Mouse (Mus musculus): ENCODE data around the gene Capn15. TPM values are rescaled to one million over a fixed set of nuclear protein-coding genes. Genes with fewer than 3 reads are reported as not detected.
A peak's percentile ranks its signal among the peaks of the same experiment; 100 is the strongest.

Gene Capn15
- polyA plus RNA-seq, 1 experiment from 2014 or later = 34.3 TPM

DNA sequence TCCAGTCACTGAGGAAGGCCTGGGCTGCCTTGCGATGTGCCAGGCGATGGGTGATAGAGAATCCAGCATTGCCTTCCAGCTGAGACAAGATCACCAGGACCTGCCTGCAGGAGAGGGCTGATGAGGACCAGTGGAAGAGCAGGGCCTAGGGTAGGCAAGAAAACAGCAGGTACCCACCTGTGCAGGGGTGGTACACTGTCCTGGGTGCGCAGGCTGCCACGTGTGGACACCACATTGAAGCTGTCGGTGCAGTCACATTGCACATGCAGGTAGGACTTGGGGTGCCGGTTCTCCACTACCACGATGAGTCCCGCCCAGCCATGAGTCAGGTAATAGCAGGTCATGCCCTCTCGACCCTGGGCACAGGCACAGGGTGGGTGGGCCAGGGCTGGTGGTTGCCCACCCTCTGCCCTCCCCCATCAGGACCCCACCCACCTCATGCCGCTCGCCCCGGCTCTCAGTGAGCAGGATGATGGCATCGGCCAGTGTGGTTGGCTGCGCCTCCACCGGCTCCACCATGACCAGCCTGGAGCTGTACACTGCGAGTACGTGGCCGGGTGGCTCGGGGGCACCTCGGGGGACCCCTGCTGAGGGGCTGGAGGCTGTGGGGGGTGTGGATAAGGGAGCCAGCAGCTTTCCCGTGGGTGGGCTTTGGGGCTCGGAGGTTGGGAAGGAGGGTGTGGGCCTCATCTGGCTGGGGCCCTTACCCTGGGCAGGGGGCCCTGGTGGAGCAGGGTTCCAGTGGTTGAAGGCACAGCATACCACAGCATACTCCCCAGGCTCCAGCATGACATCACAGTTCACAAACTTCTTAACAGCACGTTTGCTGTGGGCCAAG is 25.7 kb downstream of the Capn15 start:
- peaks cover 5% of the 10 kb centered on the region for H3K27me3 ChIP-seq (replicated peaks; ENCODE audit: low read depth, poor library complexity, severe bottlenecking)
- H3K4me3 ChIP-seq = no peak overlapping the region
- H3K27ac ChIP-seq (replicated peaks) = no peak overlapping the region
- H3K36me3 ChIP-seq (replicated peaks) = peaks cover 84% of the 10 kb centered on the region
- no peaks in the 10 kb centered on the region for H3K9me3 ChIP-seq
- WGBS = 91% methylated on average over 23 of the region's 23 CpGs
- no peak for DNase-seq (ENCODE audit: low spot score)
- H3K4me1 ChIP-seq = peaks cover 19% of the 10 kb centered on the region

DNA sequence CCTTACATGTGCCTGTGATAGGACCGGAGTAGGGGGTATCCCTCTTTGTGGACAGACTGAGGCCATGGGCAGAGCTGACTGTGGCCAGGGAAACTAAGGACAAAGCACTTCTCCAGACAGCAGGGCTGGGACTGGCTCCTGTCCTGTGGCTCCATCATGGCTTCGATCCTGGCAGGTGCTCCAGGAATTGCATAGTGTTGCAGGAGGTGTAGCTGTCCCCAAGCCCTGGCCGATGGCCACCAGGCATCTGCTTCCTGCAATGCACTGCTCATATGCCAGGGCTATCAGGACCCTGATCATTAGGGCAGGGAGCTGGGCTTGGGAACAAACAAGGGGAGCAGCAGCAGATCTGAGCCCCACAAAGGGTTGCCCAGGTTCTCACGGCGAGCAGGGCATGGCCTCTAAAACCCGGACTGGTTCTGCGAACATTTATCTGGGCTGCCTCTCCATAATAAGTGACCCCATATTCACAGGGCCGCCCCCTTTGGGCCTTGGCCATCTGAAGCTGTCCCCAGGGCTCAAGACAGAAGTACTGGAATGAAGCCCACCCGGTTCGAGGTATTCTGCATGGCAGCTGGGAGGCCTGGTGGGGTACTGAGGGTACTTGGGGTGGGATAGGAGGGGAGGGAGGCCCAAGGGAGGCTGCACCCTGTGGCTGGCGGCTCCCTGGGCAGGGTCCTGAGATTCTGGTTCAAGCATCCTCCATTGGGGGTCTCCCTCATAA is 26.7 kb downstream of the Capn15 start:
- peaks cover 74% of the 10 kb centered on the region for H3K36me3 ChIP-seq (replicated peaks)
- H3K27ac ChIP-seq (replicated peaks) = no peak overlapping the region
- 96% methylated on average over 11 of the region's 11 CpGs for WGBS
- peaks cover 14% of the 10 kb centered on the region for H3K27me3 ChIP-seq (replicated peaks; ENCODE audit: low read depth, poor library complexity, severe bottlenecking)
- H3K4me1 ChIP-seq = peaks cover 19% of the 10 kb centered on the region
- no peaks in the 10 kb centered on the region for H3K9me3 ChIP-seq
- DNase-seq (ENCODE audit: low spot score) = no peak
- no peak overlapping the region for H3K4me3 ChIP-seq

DNA sequence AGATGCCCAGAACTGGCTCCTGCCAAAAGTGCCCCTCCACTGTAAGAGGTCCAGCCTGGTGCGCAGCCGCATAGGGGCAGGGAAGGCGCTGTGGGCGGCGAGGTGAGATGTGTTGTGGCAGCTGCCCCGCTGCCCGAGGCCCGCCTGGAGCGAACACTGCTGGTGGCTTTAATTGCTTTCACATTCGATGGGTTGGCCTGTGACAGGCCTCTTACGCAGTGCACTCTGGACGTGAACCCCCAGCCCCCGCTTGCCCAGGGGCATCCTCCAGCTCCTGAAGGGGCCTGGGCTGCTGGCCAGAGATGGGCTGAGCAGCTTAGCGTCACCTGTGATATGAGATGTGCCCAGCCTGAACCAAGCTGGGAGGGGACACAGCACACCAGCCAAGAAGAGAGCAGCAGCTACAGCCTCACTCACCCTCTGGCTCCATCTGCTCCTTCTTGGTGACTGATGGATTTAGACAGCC is 28.0 kb downstream of the Capn15 start:
- 79% methylated on average over 14 of the region's 14 CpGs for WGBS
- Histone ChIP-seq H3K27me3 (replicated peaks; ENCODE audit: low read depth, poor library complexity, severe bottlenecking) (peaks cover 27% of the 10 kb centered on the region), H3K4me1 (peaks cover 19% of the 10 kb centered on the region), H3K4me3 (no peak overlapping the region), H3K27ac (replicated peaks) (no peak overlapping the region), H3K9me3 (no peaks in the 10 kb centered on the region), H3K36me3 (replicated peaks) (peaks cover 61% of the 10 kb centered on the region)
- DNase-seq (ENCODE audit: low spot score) = no peak

DNA sequence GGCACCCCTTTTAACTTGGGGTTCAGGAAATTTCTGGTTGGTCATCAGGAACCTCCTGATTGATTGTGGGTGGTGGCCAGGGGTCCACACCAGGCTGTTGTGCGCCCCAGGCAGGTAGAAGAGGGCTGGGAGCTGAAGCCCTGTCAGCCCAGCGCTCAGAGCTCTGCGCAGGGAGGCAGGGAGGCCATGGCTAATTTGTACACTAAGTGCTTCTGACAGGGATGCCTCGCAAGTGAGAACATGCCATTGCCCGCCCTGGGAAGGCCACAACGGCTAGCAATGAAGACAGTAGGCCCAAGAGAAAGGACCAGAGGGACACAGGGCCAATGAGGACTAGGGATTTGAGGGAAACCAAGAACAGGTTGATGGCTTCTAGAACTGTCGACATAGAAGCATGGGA is 29.0 kb downstream of the Capn15 start:
- H3K4me3 ChIP-seq = no peak overlapping the region
- H3K27ac ChIP-seq (replicated peaks) = no peak overlapping the region
- DNase-seq (ENCODE audit: low spot score) = no peak
- peaks cover 51% of the 10 kb centered on the region for H3K36me3 ChIP-seq (replicated peaks)
- H3K4me1 ChIP-seq = peaks cover 26% of the 10 kb centered on the region
- peaks cover 37% of the 10 kb centered on the region for H3K27me3 ChIP-seq (replicated peaks; ENCODE audit: low read depth, poor library complexity, severe bottlenecking)
- H3K9me3 ChIP-seq = no peaks in the 10 kb centered on the region
- WGBS = 74% methylated on average over 7 of the region's 7 CpGs

DNA sequence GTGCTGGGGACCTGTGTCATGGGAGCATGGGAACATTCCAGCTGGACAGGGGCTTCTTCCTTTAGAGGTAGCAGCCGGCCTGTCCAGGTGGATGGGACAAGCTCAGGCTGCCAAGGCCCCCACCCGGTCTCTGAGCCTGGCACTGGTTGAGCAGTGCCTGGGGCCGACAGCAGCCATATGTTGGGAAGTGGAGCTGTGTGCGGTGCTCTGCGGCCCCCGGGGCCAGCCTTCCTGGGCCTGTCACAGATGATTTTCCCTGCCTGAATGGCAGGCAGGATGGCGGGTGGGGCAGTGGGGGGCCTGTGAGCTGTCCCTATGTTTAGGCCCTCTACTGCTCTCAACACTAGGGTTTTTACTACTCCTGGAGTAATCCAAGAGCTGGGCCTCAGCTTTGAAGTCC is 29.4 kb downstream of the Capn15 start:
- Histone ChIP-seq H3K27me3 (replicated peaks; ENCODE audit: low read depth, poor library complexity, severe bottlenecking) (peaks cover 41% of the 10 kb centered on the region), H3K4me3 (no peak overlapping the region), H3K27ac (replicated peaks) (no peak overlapping the region), H3K4me1 (peaks cover 30% of the 10 kb centered on the region), H3K9me3 (no peaks in the 10 kb centered on the region), H3K36me3 (replicated peaks) (peaks cover 47% of the 10 kb centered on the region)
- no peak for DNase-seq (ENCODE audit: low spot score)
- 64% methylated on average over 7 of the region's 7 CpGs for WGBS

DNA sequence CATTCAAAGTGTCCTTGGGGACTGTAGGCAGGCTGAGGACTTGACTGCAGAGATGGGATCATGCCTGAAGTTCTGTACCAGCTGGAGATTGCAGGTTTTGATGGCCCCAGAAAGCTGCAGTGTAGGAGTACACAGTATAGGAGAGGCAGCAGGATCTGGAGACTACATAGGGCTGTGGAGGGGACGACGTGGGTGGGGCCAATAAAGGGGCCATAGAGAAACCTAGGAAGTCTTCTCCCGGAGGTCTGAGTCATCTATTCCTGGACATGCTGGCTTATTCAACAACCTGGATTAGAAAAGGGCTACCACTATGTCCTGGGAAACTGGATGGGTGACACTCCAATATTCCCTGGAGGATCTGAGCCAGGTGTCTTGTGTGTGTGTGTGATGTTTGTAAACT is 29.9 kb downstream of the Capn15 start:
- peaks cover 45% of the 10 kb centered on the region for H3K27me3 ChIP-seq (replicated peaks; ENCODE audit: low read depth, poor library complexity, severe bottlenecking)
- no peak overlapping the region for H3K4me3 ChIP-seq
- H3K27ac ChIP-seq (replicated peaks) = no peak overlapping the region
- peaks cover 35% of the 10 kb centered on the region for H3K4me1 ChIP-seq
- DNase-seq (ENCODE audit: low spot score) = no peak
- H3K9me3 ChIP-seq = no peaks in the 10 kb centered on the region
- H3K36me3 ChIP-seq (replicated peaks) = peaks cover 42% of the 10 kb centered on the region
- 67% methylated on average over 3 of the region's 3 CpGs for WGBS

DNA sequence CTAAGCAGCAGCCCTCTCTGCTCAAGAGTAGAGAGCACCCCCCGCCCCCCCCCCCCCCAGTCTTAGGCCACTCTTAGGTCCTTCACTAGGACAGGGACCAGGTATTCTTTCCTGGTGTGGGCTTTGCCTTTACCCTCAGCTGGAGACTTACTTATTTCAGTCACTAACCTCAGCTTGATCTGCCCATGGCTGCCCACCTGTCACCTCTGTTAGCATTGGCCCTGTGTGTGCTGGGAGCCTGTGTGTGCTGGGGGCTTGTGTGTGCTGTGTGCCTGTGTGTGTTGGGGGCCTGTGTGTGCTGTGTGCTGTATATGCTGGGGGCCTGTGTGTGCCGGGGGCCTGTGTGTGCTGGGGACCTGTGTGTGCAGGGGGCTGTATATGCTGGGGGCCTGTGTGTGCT is 30.9 kb downstream of the Capn15 start:
- peaks cover 32% of the 10 kb centered on the region for H3K36me3 ChIP-seq (replicated peaks)
- H3K4me3 ChIP-seq = no peak overlapping the region
- H3K27me3 ChIP-seq (replicated peaks; ENCODE audit: low read depth, poor library complexity, severe bottlenecking) = peaks cover 56% of the 10 kb centered on the region
- no peak for DNase-seq (ENCODE audit: low spot score)
- H3K4me1 ChIP-seq = peaks cover 40% of the 10 kb centered on the region
- no peaks in the 10 kb centered on the region for H3K9me3 ChIP-seq
- no peak overlapping the region for H3K27ac ChIP-seq (replicated peaks)
- WGBS = 79% methylated on average over 2 of the region's 2 CpGs

DNA sequence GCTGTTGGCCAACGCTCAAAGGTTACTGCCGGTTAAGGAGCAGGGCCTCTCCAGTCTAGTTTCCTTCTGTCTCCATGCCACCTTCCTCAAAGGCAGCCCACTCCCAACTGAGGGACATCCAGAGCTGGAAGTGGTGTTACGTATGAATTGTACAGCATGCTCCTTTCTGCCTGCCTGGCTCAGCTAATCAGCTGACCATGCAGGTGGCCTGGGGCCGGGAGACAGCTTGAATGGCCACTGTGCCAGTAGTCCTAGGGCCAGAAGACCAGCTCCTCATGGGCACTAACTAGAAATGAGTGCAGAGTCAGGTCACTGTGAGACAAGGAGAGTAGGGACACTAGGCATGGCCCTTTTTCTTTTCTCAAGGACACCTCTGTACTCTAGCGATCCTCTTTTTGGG is 32.4 kb downstream of the Capn15 start:
- 82% methylated on average over 5 of the region's 5 CpGs for WGBS
- Histone ChIP-seq H3K9me3 (no peaks in the 10 kb centered on the region), H3K4me3 (no peak overlapping the region), H3K36me3 (replicated peaks) (peaks cover 17% of the 10 kb centered on the region), H3K27ac (replicated peaks) (no peak overlapping the region), H3K27me3 (replicated peaks; ENCODE audit: low read depth, poor library complexity, severe bottlenecking) (peaks cover 59% of the 10 kb centered on the region), H3K4me1 (peaks cover 40% of the 10 kb centered on the region)
- no peak for DNase-seq (ENCODE audit: low spot score)

DNA sequence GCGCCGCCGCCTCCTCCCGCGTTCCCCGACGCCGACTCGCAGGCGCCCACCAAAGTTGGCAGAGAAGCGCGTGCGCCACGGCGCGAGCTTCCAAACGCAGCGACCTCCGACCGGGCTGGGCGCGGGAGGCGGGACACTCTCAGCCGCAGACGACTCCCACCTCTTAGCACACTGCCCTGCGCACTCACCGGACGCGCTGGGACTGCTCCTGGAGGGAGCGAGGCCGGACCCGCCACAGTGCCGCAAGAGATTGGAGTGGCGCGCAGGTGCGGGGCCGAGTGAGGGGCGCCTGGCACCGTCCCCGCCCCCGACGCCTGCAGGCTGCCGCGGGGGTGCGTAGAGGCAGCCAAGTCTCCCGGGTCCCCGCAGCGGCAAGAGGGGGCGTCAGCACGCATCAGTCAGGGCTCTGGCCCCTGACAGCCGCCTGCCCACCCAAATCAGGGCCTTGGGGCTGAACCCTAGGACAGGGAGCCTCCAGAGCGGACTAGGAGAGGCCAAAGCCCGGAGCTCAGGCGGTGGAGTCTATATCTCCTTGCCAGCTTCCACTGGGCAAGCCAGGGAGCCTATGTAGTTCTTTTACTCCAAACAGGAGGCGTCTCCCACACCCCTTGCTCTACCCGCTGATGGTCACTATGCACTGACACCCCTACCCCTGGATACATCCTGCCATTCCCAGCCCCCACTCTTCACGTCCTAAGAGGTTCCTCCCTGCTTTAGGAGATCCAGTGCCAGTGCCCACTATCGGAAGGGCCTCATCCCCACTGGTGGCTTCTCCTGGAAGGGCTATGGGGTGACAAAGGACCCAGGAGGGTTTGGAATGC is 33.6 kb downstream of the Capn15 start, which contains the start of gene A930017K11Rik:
Gene A930017K11Rik, minus strand, starts transcription at position 763 of the 821 bp plus-strand sequence.
- Histone ChIP-seq H3K9me3 (no peaks in the 10 kb centered on the region), H3K4me1 (peaks cover 31% of the 10 kb centered on the region), H3K36me3 (replicated peaks) (peaks cover 5% of the 10 kb centered on the region; the same call in 1 of the 2 replicates), H3K27me3 (replicated peaks; ENCODE audit: low read depth, poor library complexity, severe bottlenecking) (peaks cover 59% of the 10 kb centered on the region), H3K4me3 (peak within 1 kb of the TSS; percentile 60), H3K27ac (replicated peaks) (peak within 1 kb of the TSS; percentile 44; the same call in 1 of the 2 replicates)
- DNase-seq (ENCODE audit: low spot score) = peak; percentile 53
- 1% methylated on average over 58 of the region's 58 CpGs for WGBS

DNA sequence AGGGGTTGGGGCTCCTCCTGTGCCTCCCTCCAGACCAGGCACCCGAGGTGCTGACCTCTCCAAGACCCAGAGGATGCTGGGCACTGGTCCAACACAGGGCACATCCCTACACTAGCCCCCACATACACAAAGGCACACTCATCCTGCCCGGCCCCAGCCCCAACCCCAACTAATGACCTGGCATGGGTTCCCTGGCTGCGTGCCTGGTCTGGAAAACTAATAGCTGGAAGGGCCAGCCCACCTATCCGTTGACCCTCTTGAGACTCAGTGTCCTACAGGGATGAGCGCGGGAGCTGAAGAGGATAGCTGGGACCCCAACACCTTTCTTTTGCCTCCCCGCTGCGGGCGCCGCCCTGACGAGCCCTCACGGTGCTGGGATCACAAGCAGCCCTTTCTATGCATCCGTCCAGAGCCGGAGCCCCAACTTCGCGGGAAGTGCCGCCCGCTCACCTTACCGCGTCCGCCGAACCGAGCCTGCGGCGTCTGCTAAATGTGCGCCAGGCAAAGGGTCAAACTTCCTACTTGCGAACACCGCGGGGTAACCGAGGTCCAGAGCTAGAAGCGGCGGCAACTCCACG is 34.3 kb downstream of the Capn15 start:
- DNase-seq (ENCODE audit: low spot score) = no peak
- Histone ChIP-seq H3K4me1 (peaks cover 24% of the 10 kb centered on the region), H3K4me3 (peak overlapping the region; percentile 60), H3K27ac (replicated peaks) (peak overlapping the region; percentile 44; the same call in 1 of the 2 replicates), H3K36me3 (replicated peaks) (peaks cover 4% of the 10 kb centered on the region; the same call in 1 of the 2 replicates), H3K27me3 (replicated peaks; ENCODE audit: low read depth, poor library complexity, severe bottlenecking) (peaks cover 59% of the 10 kb centered on the region), H3K9me3 (no peaks in the 10 kb centered on the region)
- WGBS = under 1% methylated on average over 33 of the region's 33 CpGs

DNA sequence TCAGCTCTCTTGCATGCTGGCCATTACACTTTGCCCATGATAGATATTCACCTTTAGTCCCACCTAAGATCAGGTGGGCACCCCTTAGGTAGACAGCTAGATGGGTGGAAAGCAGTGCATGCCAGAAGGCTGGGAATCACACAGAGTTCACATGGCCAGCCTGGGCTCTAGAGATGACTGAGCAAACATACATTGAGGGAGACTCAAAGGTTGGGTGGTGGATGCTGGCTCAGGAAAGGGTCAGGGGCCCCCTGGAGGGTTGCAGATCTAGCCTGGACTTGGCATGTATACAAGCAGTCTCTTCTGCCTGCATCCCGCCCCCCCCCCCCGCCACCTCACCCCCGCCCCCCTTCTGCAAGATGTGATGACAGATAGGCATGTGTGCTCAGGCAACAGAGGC is 34.9 kb downstream of the Capn15 start:
- WGBS = 10% methylated on average over 3 of the region's 3 CpGs
- Histone ChIP-seq H3K27me3 (replicated peaks; ENCODE audit: low read depth, poor library complexity, severe bottlenecking) (peaks cover 59% of the 10 kb centered on the region), H3K9me3 (no peaks in the 10 kb centered on the region)

DNA sequence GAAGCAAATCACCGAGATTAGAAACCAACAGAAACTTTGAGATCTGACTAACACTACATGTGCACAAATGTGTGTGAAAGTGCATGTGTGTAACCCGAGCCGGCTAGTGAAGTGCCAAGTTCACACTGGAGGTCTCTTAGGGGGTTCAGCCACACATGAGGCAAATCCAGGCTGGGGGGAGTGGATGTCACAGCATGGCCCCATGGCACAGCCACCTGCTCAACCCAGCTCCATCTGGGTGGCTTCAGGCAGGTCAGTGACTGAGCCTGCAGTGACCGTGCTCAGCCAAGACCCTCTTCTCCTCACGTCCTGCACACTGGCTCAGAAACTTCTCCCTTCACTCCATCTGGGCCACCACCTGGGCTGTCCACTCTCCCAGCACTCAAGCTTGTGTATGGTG is 35.6 kb downstream of the Capn15 start:
- 80% methylated on average over 5 of the region's 5 CpGs for WGBS
- no peak for DNase-seq (ENCODE audit: low spot score)
- H3K9me3 ChIP-seq = no peaks in the 10 kb centered on the region
- H3K27me3 ChIP-seq (replicated peaks; ENCODE audit: low read depth, poor library complexity, severe bottlenecking) = peaks cover 55% of the 10 kb centered on the region
- H3K36me3 ChIP-seq (replicated peaks) = no peaks in the 10 kb centered on the region
- H3K4me3 ChIP-seq = no peak overlapping the region
- H3K4me1 ChIP-seq = peaks cover 32% of the 10 kb centered on the region
- H3K27ac ChIP-seq (replicated peaks) = no peak overlapping the region

More for the DNA sequence above, 34.9 kb downstream of the Capn15 start:
- Histone ChIP-seq H3K4me3 (peak overlapping the region; percentile 60), H3K4me1 (peaks cover 25% of the 10 kb centered on the region), H3K27ac (replicated peaks) (no peak overlapping the region), H3K36me3 (replicated peaks) (no peaks in the 10 kb centered on the region)
- no peak for DNase-seq (ENCODE audit: low spot score)
